Mouse (Mus musculus): ENCODE results near the gene Col6a1.

The Col6a1 gene

GRCm38 (mm10) chr10:76725097-76725496, 871 bp downstream of the Col6a1 start:
- DNase-seq (ENCODE audit: extremely low read depth, low read depth, low spot score), result no peak

GRCm38 (mm10) chr10:76724231-76724736, 1.7 kb downstream of the Col6a1 start:
- no peak for DNase-seq (ENCODE audit: extremely low read depth, low read depth, low spot score)

GRCm38 (mm10) chr10:76722751-76723450, 3.1 kb downstream of the Col6a1 start:
- DNase-seq (ENCODE audit: extremely low read depth, low read depth, low spot score), result no peak

GRCm38 (mm10) chr10:76721746-76722145, 4.2 kb downstream of the Col6a1 start:
- DNase-seq (ENCODE audit: extremely low read depth, low read depth, low spot score), result no peak

- no peak for DNase-seq (ENCODE audit: extremely low read depth, low read depth, low spot score)
Measured at GRCm38 (mm10) chr10:76721216-76721615, 4.8 kb downstream of the Col6a1 start.

- no peak for DNase-seq (ENCODE audit: extremely low read depth, low read depth, low spot score)
Measured at GRCm38 (mm10) chr10:76717631-76718030, 8.3 kb downstream of the Col6a1 start.

GRCm38 (mm10) chr10:76717026-76717425, 8.9 kb downstream of the Col6a1 start:
- DNase-seq (ENCODE audit: extremely low read depth, low read depth, low spot score), result no peak

- DNase-seq (ENCODE audit: extremely low read depth, low read depth, low spot score), result no peak
Measured at GRCm38 (mm10) chr10:76714303-76714702, 11.7 kb downstream of the Col6a1 start.

GRCm38 (mm10) chr10:76712500-76712899, 13.5 kb downstream of the Col6a1 start:
- DNase-seq (ENCODE audit: extremely low read depth, low read depth, low spot score), result no peak

- no peak for DNase-seq (ENCODE audit: extremely low read depth, low read depth, low spot score)
Measured at GRCm38 (mm10) chr10:76711331-76711730, 14.6 kb downstream of the Col6a1 start.

- DNase-seq (ENCODE audit: extremely low read depth, low read depth, low spot score), result no peak
Measured at GRCm38 (mm10) chr10:76708465-76708864, 17.5 kb downstream of the Col6a1 start.

GRCm38 (mm10) chr10:76707584-76707983, 18.4 kb downstream of the Col6a1 start:
- no peak for DNase-seq (ENCODE audit: extremely low read depth, low read depth, low spot score)

GRCm38 (mm10) chr10:76707001-76707400, 19.0 kb downstream of the Col6a1 start:
- DNase-seq (ENCODE audit: extremely low read depth, low read depth, low spot score), result no peak

GRCm38 (mm10) chr10:76704358-76704757, 21.6 kb downstream of the Col6a1 start:
- DNase-seq (ENCODE audit: extremely low read depth, low read depth, low spot score), result no peak

- no peak for DNase-seq (ENCODE audit: extremely low read depth, low read depth, low spot score)
Measured at GRCm38 (mm10) chr10:76701446-76701845, 24.5 kb downstream of the Col6a1 start.

GRCm38 (mm10) chr10:76699816-76700215, 26.2 kb downstream of the Col6a1 start:
- DNase-seq (ENCODE audit: extremely low read depth, low read depth, low spot score), result no peak

GRCm38 (mm10) chr10:76695283-76695885, 30.6 kb downstream of the Col6a1 start:
- DNase-seq (ENCODE audit: extremely low read depth, low read depth, low spot score), result no peak

GRCm38 (mm10) chr10:76694765-76695164, 31.2 kb downstream of the Col6a1 start:
- DNase-seq (ENCODE audit: extremely low read depth, low read depth, low spot score), result no peak

- no peak for DNase-seq (ENCODE audit: extremely low read depth, low read depth, low spot score)
Measured at GRCm38 (mm10) chr10:76693446-76693845, 32.5 kb downstream of the Col6a1 start.

GRCm38 (mm10) chr10:76685451-76686017, 40.4 kb downstream of the Col6a1 start:
- DNase-seq (ENCODE audit: extremely low read depth, low read depth, low spot score), result no peak

- no peak for DNase-seq (ENCODE audit: extremely low read depth, low read depth, low spot score)
Measured at GRCm38 (mm10) chr10:76683977-76684376, 42.0 kb downstream of the Col6a1 start.

- no peak for DNase-seq (ENCODE audit: extremely low read depth, low read depth, low spot score)
Measured at GRCm38 (mm10) chr10:76683461-76683860, 42.5 kb downstream of the Col6a1 start.
